ENCODE assay signal across 33 mouse cellular contexts in the genomic region with DNA sequence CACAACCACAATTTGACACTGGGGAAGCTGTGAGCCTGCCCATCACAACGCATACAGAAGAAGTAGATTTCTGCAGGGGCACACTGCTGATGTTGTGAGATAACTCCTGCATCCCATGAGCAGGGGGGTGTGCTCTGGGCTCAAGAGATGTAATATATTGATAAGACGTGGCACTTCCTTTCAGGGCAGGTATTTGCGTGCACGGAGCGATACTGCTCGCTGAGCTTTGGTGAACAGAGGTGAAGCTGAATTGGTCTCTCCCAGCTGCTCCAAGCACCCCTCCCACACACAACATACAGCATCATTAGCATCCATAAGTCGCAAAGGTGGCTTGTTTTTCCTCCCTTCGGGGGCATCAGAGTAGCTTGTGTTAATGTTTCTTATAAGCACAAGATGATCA. TPM values are rescaled to one million over a fixed set of nuclear protein-coding genes. Genes with fewer than 3 reads are reported as not detected.
DNase-seq lines count a peak whose midpoint lies in the region; ATAC-seq and TF ChIP-seq lines count a peak whose summit lies in the region.
"Had no signal": no experiment of that assay in that cellular context is flagged by ENCODE, and none has a peak within 500 bp of the region (broad histone marks: within the 10 kb centered on the region; RNA-seq: fewer than 3 reads in every experiment).

No protein-coding gene starts in this region.

- no peak overlapping the region for H3K9ac ChIP-seq in heart, embryonic 13.5 days
- no peak overlapping the region for H3K9ac ChIP-seq in heart, embryonic 12.5 days
- H3K9ac ChIP-seq: embryonic facial prominence, embryonic 13.5 days; forebrain, embryonic 15.5 days; hindbrain, embryonic 12.5 days; limb, embryonic 12.5 days; midbrain, embryonic 12.5 days had no signal

- no peak overlapping the region for H3K4me2 ChIP-seq in heart, embryonic 13.5 days
- no peak overlapping the region for H3K4me2 ChIP-seq in heart, embryonic 12.5 days
- H3K4me2 ChIP-seq: embryonic facial prominence, embryonic 13.5 days; forebrain, embryonic 15.5 days; hindbrain, embryonic 12.5 days; limb, embryonic 12.5 days; liver, embryonic 11.5 days; midbrain, embryonic 12.5 days had no signal

- peaks cover 12% of the 10 kb centered on the region for H3K4me1 ChIP-seq in heart, embryonic 13.5 days
- no peaks in the 10 kb centered on the region; the same call in 1 of the 2 replicates for H3K4me1 ChIP-seq in heart, embryonic 12.5 days (replicated peaks)
- peaks cover 7% of the 10 kb centered on the region; the same call in 1 of the 2 replicates for H3K4me1 ChIP-seq in spleen, adult 2 months (ENCODE audit: control insufficient read depth, insufficient read depth, insufficient read length)
- H3K4me1 ChIP-seq: embryonic facial prominence, embryonic 13.5 days; limb, embryonic 12.5 days; megakaryocyte, embryonic 14.5 days had no signal

- no peak for ATAC-seq in heart, embryonic 13.5 days (ENCODE audit: extremely low read depth, insufficient number of reproducible peaks, low FRiP score, low TSS enrichment)
- ATAC-seq in heart, embryonic 12.5 days (ENCODE audit: insufficient number of reproducible peaks, low FRiP score) = no peak
- ATAC-seq in activated CD4-positive, CD25-positive, alpha-beta regulatory T cell, adult 4 months = peak; percentile 64
- ATAC-seq in megakaryocyte progenitor cell, adult 5-6 weeks (replicated peaks; ENCODE audit: poor library complexity) = no peak
- ATAC-seq: forebrain, embryonic 15.5 days had no signal

- 84% methylated on average over 8 of the region's 8 CpGs for WGBS in heart, embryonic 13.5 days
- 79% methylated on average over 8 of the region's 8 CpGs for WGBS in heart, embryonic 12.5 days
- WGBS in spleen, adult 2 months = 48% methylated on average over 8 of the region's 8 CpGs

- H3K27me3 ChIP-seq in heart, embryonic 13.5 days (replicated peaks) = 0 out of 2 replicates have a peak, but pooled peaks cover 3% of the 10 kb centered on the region
- H3K27me3 ChIP-seq in heart, embryonic 12.5 days (replicated peaks) = no peaks in the 10 kb centered on the region; the same call in 1 of the 2 replicates
- H3K27me3 ChIP-seq in spleen, adult 2 months (ENCODE audit: control insufficient read depth, insufficient read depth, low read length) = no peaks in the 10 kb centered on the region
- H3K27me3 ChIP-seq: embryonic facial prominence, embryonic 13.5 days; forebrain, embryonic 15.5 days; hindbrain, embryonic 12.5 days; limb, embryonic 12.5 days; midbrain, embryonic 12.5 days had no signal

- no peak for TF ChIP-seq CTCF in spleen, adult 2 months (IDR thresholded peaks at IDR 0.05; ENCODE audit: extremely low read depth, insufficient read depth, insufficient read length, insufficient replicate concordance)

- H3K27ac ChIP-seq in heart, embryonic 13.5 days (replicated peaks) = peak overlapping the region; percentile 40
- H3K27ac ChIP-seq in heart, embryonic 12.5 days (ENCODE audit: poor library complexity, severe bottlenecking) = no peak overlapping the region
- 0 out of 2 replicates have a peak overlapping the region, but pooled peaks have one; percentile 12 for H3K27ac ChIP-seq in spleen, adult 2 months (ENCODE audit: insufficient read depth, low read length)
- H3K27ac ChIP-seq: embryonic facial prominence, embryonic 13.5 days; forebrain, embryonic 10.5 days; forebrain, embryonic 15.5 days; heart, adult 2 months; hindbrain, embryonic 12.5 days; layer of hippocampus, adult 2 months; left cerebral cortex, adult 2 months; limb, embryonic 12.5 days; midbrain, embryonic 12.5 days had no signal

- H3K9me3 ChIP-seq in heart, embryonic 13.5 days = no peaks in the 10 kb centered on the region
- H3K9me3 ChIP-seq in heart, embryonic 12.5 days (replicated peaks) = no peaks in the 10 kb centered on the region
- H3K9me3 ChIP-seq: embryonic facial prominence, embryonic 13.5 days; forebrain, embryonic 10.5 days; forebrain, embryonic 15.5 days; hindbrain, embryonic 12.5 days; limb, embryonic 12.5 days; megakaryocyte, embryonic 14.5 days; midbrain, embryonic 12.5 days had no signal

- H3K36me3 ChIP-seq in heart, embryonic 13.5 days = no peaks in the 10 kb centered on the region
- no peaks in the 10 kb centered on the region for H3K36me3 ChIP-seq in heart, embryonic 12.5 days
- H3K36me3 ChIP-seq in spleen, adult 2 months (ENCODE audit: control insufficient read depth, insufficient read depth, low read length) = peaks cover 21% of the 10 kb centered on the region
- H3K36me3 ChIP-seq: embryonic facial prominence, embryonic 13.5 days; forebrain, embryonic 10.5 days; forebrain, embryonic 15.5 days; hindbrain, embryonic 12.5 days; limb, embryonic 12.5 days; midbrain, embryonic 12.5 days had no signal

- no peak for DNase-seq in spleen, adult 2 months (ENCODE audit: low read depth in 1 of 2, low spot score in 2 of 2)
- no peak for DNase-seq in spleen, adult 12 weeks (ENCODE audit: low spot score)
- no peak for DNase-seq in kidney, adult 11 months
- DNase-seq: cerebellum, adult 18-20 months; kidney, postnatal 36 days; retina, postnatal 1 day; thymus, postnatal 14 days had no signal

- no peak for TF ChIP-seq POLR2A in spleen, adult 2 months (IDR thresholded peaks at IDR 0.05; ENCODE audit: low read depth, low read length)

- H3K4me3 ChIP-seq in heart, embryonic 13.5 days = no peak overlapping the region
- H3K4me3 ChIP-seq in heart, embryonic 12.5 days = no peak overlapping the region
- H3K4me3 ChIP-seq in spleen, adult 2 months (ENCODE audit: extremely low read depth, insufficient read depth, insufficient read length) = no peak overlapping the region
- H3K4me3 ChIP-seq: embryonic facial prominence, embryonic 13.5 days; forebrain, embryonic 10.5 days; forebrain, embryonic 15.5 days; heart, adult 2 months; hindbrain, embryonic 12.5 days; layer of hippocampus, adult 2 months; left cerebral cortex, adult 2 months; limb, embryonic 12.5 days; megakaryocyte, embryonic 14.5 days; midbrain, embryonic 12.5 days; myocyte had no signal

RNA-seq across cellular contexts. Expression of gene Ikzf3, which starts 35.7 kb away (rescaled TPM):
- polyA plus RNA-seq in heart, embryonic 13.5 days (2015; fragmentation: Nextera tagmentation; extraction: Ambion mirVana) = 0.13 TPM in 1 of 2 replicates, not detected in the other
- 0.06 and 0.26 TPM in 2 replicates for polyA plus RNA-seq in heart, embryonic 12.5 days (2016; fragmentation: Nextera tagmentation; extraction: Ambion mirVana)
- 104 and 113 TPM in 2 replicates for polyA plus RNA-seq in spleen, adult 2 months (2012; rRNA removed)
- 100 to 1,000 TPM in 1 of 2 experiments, 10 to 100 TPM in 1; 95.8 to 124 TPM for polyA plus RNA-seq in activated CD4-positive, CD25-positive, alpha-beta regulatory T cell, adult 4 months (2017; shearing (Covaris generic))
- 1.2 TPM in 2 replicates for total RNA-seq in megakaryocyte progenitor cell, adult 5-6 weeks (2015)
- total RNA-seq in megakaryocyte progenitor cell, adult 5-6 weeks (2017) = 0.17 and 0.44 TPM in 2 replicates
- total RNA-seq: common myeloid progenitor, adult 5-6 weeks had no signal
- polyA plus RNA-seq: C2C12; hindbrain, embryonic 12.5 days; myocyte had no signal

RNA-seq across cellular contexts. Expression of gene Zpbp2, which starts 40.8 kb away (rescaled TPM):
- polyA plus RNA-seq in heart, embryonic 13.5 days (2015; fragmentation: Nextera tagmentation; extraction: Ambion mirVana) = 0.15 and 0.34 TPM in 2 replicates
- polyA plus RNA-seq in heart, embryonic 12.5 days (2016; fragmentation: Nextera tagmentation; extraction: Ambion mirVana) = 0.28 and 0.52 TPM in 2 replicates
- 1.2 TPM in 2 replicates for polyA plus RNA-seq in spleen, adult 2 months (2012; rRNA removed)
- 1 to 10 TPM; 4.2 to 7.1 TPM for polyA plus RNA-seq in activated CD4-positive, CD25-positive, alpha-beta regulatory T cell, adult 4 months (2017; shearing (Covaris generic))
- 0.17 TPM in 1 of 2 replicates, not detected in the other for total RNA-seq in megakaryocyte progenitor cell, adult 5-6 weeks (2015)
- total RNA-seq in megakaryocyte progenitor cell, adult 5-6 weeks (2017) = 0.10 TPM in 1 of 2 replicates, not detected in the other
- total RNA-seq: gastrocnemius, adult 2 months; gastrocnemius, postnatal 4 days; heart, adult 2 months; heart, postnatal 10 days; layer of hippocampus, adult 2 months; left cerebral cortex, adult 2 months; left cerebral cortex, postnatal 25 days; midbrain, postnatal 0 days had no signal
- polyA plus RNA-seq: C2C12; embryonic facial prominence, embryonic 13.5 days; heart, adult 2 months; limb, embryonic 12.5 days; lung, embryonic 16.5 days; myocyte; neural tube, embryonic 14.5 days; small intestine, adult 2 months had no signal

Comparison
In these comparisons a context has a peak if more than half of its experiments do, and no peak if none do; other contexts are left out.
1. RNA of gene Ikzf3, which starts 35.7 kb away (polyA plus RNA-seq): 95.8 to 124 TPM in activated CD4-positive, CD25-positive, alpha-beta regulatory T cell, adult 4 months and 104 to 113 TPM in spleen, adult 2 months; 0.13 TPM in heart, embryonic 13.5 days and 0.06 to 0.26 TPM in heart, embryonic 12.5 days; every median in the first group is over 10 times any median in the second.